Mouse (Mus musculus) mammary gland, adult 2 months (tissue): ENCODE measurements around the gene Polr1a. TPM values are rescaled to one million over a fixed set of nuclear protein-coding genes. Genes with fewer than 3 reads are reported as not detected.

Experiments used
- polyA plus RNA-seq: library from polyadenylated mRNA; depleted of rRNA; stranded (reverse); fragments of >200 nt; gene quantifications from 2 replicates; pipeline ENCODE4 v1.2.3, GENCODE M21; 2012; ENCODE audit warnings: low replicate concordance; rRNA removed

Gene Polr1a
- 14.7 and 15.1 TPM in 2 replicates for polyA plus RNA-seq

DNA sequence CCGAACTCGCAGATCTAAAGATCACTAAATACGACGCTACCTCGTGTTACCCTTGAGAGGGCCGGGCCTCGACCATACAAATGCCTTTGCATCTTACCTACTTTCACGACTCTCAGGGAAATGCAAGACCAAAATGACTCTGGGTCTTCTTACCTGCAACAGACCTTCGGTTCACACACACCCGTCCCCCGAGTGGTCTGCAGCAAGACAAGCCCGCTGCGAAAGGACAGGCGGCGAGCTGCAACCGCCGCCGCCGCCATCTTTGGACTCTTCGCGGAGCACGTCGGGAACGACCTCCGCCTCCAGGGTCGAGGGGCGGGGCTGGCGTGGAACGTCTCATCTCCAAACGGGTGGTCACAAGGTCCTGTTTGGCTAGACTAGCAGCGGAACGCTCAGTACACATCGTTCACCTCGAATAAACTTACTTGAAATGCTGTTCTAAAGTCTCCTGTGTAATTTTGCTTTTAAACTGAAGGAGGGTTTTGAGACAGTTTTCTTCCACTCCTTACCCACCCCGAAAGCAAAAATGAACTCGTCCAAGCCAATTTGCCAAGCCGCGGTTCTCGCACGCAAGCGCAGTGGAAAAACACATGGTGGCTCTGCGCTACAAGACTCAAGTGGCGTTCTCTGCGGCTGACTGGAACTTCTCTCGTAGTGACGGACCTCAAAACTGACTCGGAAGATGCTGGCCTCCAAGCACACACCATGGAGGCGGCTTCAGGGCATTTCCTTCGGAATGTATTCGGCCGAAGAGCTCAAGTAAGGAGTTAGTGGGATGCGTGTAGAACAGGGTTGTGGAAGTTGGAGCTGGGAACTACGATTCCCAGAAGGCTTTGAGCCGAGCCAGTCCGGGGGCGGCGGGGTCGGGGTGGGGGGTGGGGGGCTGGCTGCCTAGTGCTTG lies at the start of gene Polr1a, which contains the start of gene Ptcd3:
Polr1a (plus strand) TSS at position 573 of the 901 bp plus-strand sequence.
Ptcd3 (minus strand) TSS at position 270 of the 901 bp plus-strand sequence.

Other genes with a start within 250 kb of the Polr1a start
- gene Reep1, start 201.5 kb upstream of the Polr1a start, polyA plus RNA-seq, result 1.8 and 9.1 TPM in 2 replicates
- 4.7 and 16.4 TPM in 2 replicates for gene Mrpl35, start 82.1 kb upstream of the Polr1a start, polyA plus RNA-seq
- 50.8 and 91.5 TPM in 2 replicates for gene Immt, start 77.7 kb upstream of the Polr1a start, polyA plus RNA-seq
- 7.2 and 21.5 TPM in 2 replicates for gene Ptcd3, start 303 bp upstream of the Polr1a start, polyA plus RNA-seq
- gene St3gal5, start 188.5 kb downstream of the Polr1a start, polyA plus RNA-seq, result 8.1 and 12.7 TPM in 2 replicates